Mouse (Mus musculus) gastrocnemius, postnatal 4 days (tissue): ENCODE data around the gene Zfp85. TPM values are rescaled to one million over a fixed set of nuclear protein-coding genes. Genes with fewer than 3 reads are reported as not detected.
"Not testable (repeated sequence)": the region's sequence is repeated elsewhere in the genome, so short reads cannot be mapped to it uniquely, and the experiment has no call there.

Experiments
- DNase-seq, 2 experiments: peaks; one replicate each; pipeline ENCODE4 v3.0.0; 2021 to 2022; ENCODE audit warnings: low spot score in 2 of 2, mixed read lengths in 2 of 2
- long read RNA-seq, 2 experiments: library from polyadenylated mRNA; stranded (forward); transcript quantifications; one replicate each; pipeline ENCODE4 v2.0.0; 2021
- total RNA-seq, 2 experiments: library from RNA; stranded (reverse); gene quantifications; 2 replicates each; pipeline ENCODE4 v1.2.3; 2021

The Zfp85 gene
- 1 to 10 TPM; 2.8 to 3.6 TPM for total RNA-seq
- long read RNA-seq, experiment 1, partial matches to known transcripts = 0 of 5 reads
- long read RNA-seq, experiment 1, other reads (novel, unspliced or antisense) = 1 of 5 reads
- long read RNA-seq, experiment 2, partial matches to known transcripts = 0 of 3 reads
- long read RNA-seq, experiment 2, other reads (novel, unspliced or antisense) = 1 of 3 reads

DNA sequence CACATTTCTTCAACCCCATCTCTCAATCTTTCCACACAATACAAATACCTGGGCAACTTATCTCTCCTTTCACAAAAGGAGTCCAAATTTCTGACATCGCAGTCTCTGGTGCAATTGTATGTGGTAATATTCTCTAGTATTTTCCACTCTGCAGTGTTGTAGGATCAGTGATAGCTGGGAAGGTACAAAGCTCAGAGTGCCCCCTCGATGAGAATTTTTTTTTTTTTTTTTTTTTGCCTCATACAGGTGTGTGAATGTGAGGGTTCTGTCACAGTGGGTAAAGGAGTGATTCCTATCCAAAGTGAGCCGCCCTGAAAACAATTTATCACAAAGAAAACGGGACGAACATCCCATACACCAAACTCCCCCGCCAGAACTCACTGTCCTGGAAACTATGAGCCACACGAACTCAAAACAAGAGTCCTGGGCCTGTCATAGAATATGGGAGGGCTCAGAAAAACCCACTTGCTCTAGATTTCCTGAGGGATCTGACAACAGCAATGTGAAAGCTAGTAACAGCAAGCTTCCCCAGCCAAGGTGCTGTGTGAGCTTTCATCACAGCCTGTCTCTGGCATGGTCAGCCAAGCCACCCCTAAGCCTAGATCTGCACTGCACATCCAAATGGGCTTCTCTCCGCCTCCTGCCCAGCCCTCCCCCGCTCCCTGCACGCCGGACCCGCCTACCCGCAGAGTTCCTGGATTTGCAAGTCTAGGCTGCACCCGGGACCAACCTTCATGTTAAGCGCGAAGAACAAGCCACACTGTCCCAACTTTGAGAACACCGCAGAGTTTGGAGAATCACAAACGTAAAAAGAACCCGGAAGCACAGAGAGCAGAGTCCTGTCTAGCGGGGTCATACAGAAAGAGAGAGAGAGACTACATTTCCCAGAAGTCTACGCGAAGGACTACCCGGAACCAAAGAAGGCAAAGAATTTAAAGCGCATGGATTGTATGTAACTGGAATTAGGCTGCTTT lies at the start of gene Zfp85:
Gene Zfp85 (minus strand): TSS at position 896 of the 974 bp plus-strand sequence.
- DNase-seq = peak; percentile 34 to 61

DNA sequence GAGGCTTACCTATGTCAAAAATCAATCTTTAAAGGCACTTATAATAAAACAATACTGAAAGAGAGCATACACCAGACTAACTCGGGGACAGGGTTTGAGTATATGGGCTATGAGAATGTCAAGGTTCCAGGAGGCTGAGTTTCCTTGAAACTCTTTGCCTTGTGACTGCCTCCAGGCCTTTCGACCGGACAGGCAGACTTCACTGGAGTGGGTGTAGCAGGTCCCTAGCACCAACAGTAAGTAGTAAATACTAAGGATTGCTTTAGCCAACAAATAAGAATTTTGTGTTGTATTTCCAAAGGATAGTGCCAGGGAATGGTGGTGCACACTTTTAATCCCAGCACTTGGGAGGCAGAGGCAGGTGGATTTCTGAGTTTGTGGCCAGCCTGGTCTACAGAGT lies 44.1 kb upstream of the Zfp85 start:
- not testable (repeated sequence) for DNase-seq

DNA sequence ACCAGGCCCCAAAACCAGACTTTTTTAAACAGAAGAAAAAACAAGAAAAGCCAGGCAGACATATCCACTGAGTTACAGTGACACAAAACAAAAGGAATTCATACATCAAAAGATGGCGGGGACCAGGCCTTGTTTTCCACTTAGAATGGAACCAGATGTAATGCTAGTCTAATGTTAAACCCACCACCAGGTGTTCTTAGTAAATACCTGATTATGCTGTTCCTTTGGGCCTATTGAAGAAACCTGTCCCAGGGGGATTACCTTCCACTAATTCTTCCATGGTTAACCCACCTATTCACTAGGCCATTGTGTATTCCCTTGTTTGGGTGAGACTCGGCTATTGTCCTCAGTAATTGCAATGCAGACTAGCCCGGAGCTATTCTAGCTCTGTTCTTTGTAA lies 43.6 kb upstream of the Zfp85 start:
- no peak for DNase-seq

DNA sequence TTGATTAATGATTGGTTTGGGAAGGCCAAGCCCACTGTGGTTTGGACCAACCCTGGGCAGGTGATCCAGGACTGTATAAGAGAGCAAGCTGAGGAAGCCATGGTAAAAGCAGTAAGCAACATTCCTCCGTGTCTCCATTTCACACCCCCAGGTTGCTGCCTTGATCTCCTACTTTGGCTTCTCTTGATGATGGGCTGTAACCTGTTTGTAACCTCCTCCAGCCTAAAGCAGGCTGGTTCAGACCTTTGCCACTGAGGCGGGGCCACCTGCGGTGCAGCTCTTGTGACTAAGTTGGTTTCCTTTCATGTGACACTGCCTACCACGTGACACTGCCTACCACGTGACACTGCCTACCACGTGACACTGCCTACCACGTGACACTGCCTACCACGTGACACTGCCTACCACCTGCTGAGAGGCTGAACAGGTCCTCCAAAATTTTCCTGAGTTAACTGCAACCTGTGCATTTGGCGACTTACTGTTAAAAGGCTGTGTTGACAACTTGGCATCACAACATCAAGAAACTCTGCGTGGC lies 37.0 kb upstream of the Zfp85 start:
- no peak for DNase-seq

DNA sequence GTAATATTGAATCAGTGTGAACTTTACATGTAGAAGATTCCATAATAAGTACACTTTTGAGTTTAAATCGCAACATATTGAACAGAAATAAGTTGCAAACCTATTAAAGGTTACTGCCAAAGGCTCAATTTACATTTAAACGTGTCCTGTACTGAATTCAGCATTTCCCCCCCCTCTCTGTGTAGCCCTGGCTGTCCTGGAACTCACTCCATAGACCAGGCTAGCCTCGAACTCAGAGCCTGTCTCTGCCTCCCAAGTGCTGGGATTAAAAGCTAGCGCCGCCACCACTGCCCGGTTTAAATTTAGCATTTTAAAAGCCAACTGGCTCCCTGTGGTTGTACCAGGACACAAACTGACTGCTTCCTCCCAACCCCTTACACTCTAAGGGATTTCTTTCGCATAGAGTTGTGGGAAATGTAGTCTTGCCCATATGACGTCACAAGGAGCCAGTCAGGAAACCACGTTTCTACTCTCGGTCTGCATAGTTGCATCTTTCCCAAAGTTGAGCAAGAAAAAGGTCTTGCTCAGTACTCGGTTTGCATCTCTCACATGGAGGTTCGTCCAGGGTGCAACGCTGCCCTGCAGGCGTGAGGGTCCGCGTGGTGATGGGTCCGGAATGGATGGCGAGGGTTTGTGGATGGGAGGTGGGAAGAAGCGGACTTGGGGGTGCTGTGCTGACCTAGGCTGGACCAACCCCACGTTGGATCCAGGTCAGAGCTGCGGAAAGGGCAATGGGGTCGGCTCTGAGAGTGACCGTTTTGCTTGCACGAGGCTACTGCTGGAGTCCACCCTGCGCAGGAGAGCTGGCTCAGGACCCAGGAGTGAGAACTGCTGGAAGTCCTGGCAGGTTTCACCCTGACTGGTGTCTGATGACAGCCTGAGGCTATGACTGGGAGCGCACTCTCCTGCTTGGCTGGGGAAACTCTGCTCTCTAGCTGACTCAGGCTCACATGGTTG lies 24.5 kb upstream of the Zfp85 start, which contains the start of gene Zfp493:
Gene Zfp493 (plus strand): TSS at position 429 of the 957 bp plus-strand sequence.
- DNase-seq = peak; percentile 18 to 47

DNA sequence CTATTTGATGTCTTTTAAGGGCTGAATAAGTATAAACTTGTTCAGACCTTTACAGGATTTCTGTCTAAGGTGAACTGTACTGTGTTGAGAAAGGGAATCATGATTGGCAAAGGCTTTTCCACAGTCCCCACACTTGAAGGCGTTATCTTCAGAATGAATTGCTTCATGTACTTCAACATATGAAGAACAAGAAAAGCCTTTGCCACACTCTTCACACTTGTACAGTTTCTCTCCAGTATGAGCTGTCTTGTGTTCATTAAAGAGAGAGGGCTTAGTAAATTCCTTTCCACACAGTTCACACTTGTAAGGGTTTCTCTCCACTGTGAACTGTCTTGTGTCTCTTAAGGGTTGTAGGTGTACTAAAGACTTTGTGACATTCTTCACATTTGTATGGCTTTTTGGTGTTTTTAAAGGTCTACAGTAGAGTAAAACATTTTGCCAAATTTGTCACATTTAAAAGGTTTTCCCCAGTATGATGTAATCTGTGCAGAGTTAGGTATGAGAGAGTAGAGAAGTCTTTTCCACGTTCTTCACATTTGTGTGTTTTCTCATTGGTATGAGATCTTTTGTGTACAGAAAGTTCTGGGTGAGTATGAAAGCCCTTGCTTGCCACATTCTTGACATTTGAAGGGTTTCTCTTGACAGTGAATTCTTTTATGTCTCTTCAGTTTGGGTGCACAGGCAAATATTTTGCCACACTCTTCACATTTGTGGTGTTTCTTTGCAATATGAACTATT lies 8.2 kb upstream of the Zfp85 start:
- no peak for DNase-seq

DNA sequence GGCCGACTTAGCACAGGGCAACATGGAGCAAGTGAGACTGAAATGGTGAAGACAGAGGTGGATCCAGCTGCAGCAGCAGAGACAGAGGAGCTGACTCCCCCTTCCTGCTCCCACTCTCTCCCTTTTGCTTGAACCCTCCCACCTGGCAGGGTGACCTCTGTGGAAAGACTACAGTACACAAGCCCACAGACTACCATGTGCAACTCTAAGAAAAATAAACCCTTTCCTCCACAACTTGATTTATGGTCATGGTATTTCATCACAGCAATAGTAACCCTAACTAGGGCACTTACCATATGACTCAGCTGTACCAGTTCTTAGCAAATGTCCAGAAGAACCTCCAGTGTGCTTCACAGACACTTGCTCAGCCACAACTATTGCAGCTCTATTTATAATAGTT lies 4.9 kb upstream of the Zfp85 start:
- DNase-seq = no peak

DNA sequence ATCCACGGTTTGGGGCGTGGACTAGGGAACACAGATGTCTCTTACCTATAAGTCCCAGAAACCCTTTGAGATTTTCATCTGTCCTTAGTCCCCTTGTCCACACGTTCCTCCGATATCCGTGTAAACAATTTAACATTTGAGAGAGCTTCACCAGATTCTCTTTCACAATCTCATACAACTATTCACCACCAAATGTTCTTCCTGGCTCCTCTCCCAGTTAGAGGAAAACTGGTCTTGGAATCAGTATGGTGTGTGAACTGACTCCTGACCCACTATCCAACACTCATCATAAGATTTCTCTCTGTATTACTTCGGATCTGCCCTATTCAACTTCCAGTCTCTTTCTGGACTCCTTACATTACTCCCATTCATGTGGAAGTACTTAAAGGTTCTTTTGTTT lies 733 bp upstream of the Zfp85 start:
- no peak for DNase-seq

DNA sequence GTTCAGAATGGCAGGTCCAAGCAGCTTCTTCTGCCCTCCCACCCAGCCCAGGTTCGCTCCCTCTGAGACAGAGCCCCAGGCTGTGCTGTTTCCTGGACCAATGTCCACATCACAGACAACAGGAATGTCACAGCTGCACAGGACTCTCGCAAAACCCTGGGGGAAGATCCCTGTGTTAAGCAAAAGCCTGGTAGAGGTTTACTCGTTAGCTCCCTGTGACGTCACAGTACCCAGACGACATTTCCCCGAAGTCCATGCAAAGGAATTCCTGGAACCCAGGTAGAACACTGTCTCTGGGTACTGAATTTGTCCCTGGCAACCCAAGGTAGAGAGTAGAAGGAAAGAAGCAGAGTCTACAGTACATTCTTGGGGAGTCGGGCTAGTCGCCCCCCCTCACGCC lies 11.1 kb downstream of the Zfp85 start:
- no peak for DNase-seq

DNA sequence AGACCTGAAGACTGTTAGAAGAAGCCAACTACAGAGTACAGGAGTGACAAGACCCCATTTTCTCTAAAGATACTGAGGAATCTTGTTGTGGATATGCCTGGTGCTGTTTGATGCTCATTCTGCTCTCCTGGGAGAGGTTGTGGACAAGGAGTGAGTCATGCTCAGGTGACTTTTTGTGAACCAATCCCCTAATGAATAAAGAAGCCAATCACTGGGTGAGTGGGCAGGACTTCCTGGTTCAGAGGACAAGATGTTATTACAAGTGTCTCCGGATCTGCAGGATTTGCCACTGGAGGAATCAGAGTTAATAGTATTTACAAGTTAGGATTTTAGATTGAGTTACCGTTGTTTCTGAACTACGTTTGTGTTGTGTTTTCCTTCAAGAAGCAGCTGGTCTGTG lies 12.1 kb downstream of the Zfp85 start:
- no peak for DNase-seq

DNA sequence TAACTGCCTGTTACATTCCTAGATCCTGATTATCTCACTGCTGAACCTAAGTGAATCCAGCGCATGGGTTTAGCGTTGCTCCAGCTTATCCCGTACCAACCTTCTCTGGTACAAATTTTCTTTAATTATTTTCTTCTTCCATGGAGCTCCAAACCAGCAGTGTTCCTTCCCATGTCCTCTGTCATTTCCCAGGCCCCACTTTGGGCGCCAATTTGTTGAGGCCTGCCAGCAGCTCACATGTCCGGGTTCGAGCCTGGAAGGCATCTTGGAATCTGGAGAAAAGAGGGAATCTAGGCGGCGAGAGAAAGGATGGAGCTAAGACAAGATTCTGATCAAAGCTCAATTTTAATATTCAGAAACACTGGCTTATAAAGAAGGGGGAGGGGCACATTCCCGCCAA lies 20.6 kb downstream of the Zfp85 start:
- not testable (repeated sequence) for DNase-seq

DNA sequence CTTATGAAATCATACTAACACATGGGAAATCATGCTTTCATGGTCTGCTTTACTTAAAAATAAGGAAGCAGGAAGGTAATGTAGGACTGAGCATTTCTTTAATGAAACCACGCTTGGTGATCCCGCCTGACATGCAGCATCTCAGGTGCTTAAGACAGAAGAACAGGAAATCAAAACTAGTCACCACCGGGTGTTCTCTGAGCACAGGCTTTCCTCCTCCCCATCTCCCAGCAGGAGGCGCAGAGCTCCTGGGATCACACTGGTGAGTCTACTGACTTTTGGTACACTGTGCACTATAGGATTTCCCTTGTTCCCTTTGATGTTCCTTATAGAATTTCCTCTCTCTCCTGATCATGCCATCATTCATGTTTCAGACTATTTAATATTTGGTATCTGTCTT lies 25.6 kb downstream of the Zfp85 start:
- not testable (repeated sequence) for DNase-seq

DNA sequence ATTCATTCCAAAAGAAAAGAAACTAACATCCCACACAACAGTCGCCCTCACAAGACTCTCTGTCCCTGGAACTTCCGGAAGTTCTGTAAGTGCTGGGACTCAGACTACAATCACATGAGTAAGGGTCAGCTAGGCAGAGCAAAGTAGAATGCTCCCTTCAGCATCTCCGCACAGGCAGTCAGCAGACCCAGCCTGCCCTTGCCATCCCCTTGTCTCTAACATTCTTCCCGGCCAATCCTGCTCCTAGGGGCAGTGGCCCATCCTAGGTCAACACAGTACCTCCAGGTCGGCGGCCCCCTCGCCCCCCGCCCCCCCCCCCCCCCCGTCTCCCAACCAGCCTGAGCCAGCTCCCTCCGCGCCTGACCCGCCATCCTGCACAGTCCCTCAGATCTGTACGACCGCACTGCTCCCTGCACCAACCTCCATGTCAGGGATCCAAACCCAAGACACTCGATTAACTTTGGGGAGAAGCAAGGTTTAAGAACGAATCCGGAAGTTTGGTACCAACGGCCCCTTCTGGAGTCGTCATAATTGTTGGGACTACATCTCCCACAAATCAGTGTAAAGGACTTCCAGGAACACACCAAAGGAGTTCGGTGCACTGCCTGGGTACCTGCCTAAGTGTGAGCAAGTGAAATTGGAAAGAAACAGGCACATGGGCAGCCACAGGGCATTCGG lies 26.2 kb downstream of the Zfp85 start, which contains the start of gene Zfp65:
Gene Zfp65 (minus strand): TSS at position 533 of the 678 bp plus-strand sequence.
- DNase-seq = peak in 1 of 2 experiments; percentile 20

DNA sequence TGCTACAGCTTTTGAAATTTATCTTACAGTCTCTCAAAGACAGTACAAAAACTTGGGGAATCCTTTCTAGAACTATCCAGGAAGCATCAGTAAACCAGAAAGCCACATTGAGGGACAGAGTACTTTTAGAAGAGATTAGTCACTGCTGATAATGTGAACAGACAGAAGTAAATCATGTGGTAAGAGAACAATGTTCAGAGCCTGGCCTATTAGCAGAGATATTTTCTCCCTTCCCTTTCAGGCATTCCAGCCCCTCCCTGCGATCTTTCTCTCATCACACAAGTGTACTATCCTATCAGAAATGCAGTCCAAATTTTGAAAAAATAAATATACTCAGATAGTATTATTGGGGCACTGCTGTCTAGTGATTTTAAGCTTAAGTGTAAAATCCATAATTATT lies 26.9 kb downstream of the Zfp85 start:
- DNase-seq = no peak

DNA sequence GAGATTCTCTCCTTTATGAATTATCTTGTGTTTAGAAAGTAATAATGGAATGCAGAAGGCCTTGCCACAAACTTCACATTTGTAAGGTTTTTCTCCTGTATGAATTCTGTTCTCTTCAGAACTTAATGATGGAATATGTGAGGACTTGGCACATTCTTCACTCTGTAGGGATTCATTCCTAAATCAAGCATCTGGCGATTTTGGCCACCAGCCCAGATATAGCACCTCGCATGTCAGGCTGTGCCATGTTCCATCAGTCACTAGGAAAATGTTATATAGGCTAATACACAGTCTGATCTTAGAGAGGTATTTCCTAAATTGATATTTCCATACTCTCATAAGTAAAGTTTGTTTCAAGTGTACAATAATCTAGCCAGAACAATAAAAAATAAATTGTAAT lies 29.7 kb downstream of the Zfp85 start:
- not testable (repeated sequence) for DNase-seq

DNA sequence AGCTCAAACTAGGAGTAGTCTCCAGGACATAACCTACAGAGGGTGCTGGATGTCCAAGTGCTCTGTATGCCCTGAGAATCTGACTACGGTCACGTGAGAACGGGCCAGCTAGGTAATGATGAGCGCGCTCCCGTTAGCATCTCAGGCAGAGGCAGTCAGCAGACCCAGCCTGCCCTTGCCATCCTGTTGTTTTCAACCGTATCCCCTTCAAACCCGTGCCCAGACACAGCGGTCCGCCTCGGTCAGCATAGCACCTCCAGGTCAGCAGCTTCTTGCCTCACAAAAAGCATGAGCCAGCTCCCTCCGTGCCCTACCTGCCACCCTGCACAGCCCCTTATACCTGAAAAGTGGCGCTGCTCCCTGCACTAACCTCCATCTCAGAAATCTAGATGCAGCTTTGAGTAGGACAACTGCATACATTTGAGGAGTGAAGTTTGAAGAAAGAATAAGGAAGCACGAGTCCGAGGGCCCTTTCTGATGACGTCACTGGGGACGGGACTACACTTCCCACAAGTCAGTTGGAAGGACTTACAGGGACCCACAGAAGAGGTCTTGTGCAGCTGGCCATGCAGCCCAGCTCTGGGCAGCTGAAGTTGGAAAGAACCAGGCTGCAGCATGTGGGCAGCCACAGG lies 31.1 kb downstream of the Zfp85 start:
- peak; percentile 45 to 84 for DNase-seq
